Mouse (Mus musculus): ENCODE results near the gene Deaf1.

GRCm38 (mm10) chr7:141374399-141374798, 46.9 kb upstream of the Deaf1 start:
- no peak for TF ChIP-seq CTCF (IDR thresholded peaks at IDR 0.05; ENCODE audit: low read depth)
- no peak for TF ChIP-seq EP300 (IDR thresholded peaks at IDR 0.05; ENCODE audit: low read depth)
